Mouse (Mus musculus) lung, postnatal 0 days (tissue): ENCODE results near the gene Guca1b. TPM values are rescaled to one million over a fixed set of nuclear protein-coding genes. Genes with fewer than 3 reads are reported as not detected.

Experiments
- ATAC-seq: fragments of 200-750 bp; cut with Nextera tagmentation; 2 replicates; pipeline ENCODE4 v1.8.0; 2017; ENCODE audit warnings: moderate library complexity
- DNase-seq: peaks from one replicate; pipeline ENCODE4 v3.0.0-alpha.2; 2016; ENCODE audit warnings: low spot score
- H3K27ac ChIP-seq: fragments of 300-500 bp; sonication (generic); 2 replicates; pipeline ENCODE4 v1.5.1; 2014; ENCODE audit warnings: antibody characterized with exemption, mild to moderate bottlenecking, low read length, mixed read lengths
- H3K27me3 ChIP-seq: fragments of 300-500 bp; sonication (generic); replicated peaks from 2 replicates; pipeline ENCODE4 v1.6.1; 2014; ENCODE audit warnings: low read length, mixed read lengths; ENCODE audit not compliant: insufficient read depth
- H3K36me3 ChIP-seq: fragments of 300-500 bp; sonication (generic); 2 replicates; pipeline ENCODE4 v1.6.1; 2014; ENCODE audit warnings: low read length, mixed read lengths; ENCODE audit not compliant: insufficient read depth
- H3K4me1 ChIP-seq: fragments of 300-500 bp; sonication (generic); 2 replicates; pipeline ENCODE4 v1.6.1; 2014; ENCODE audit warnings: antibody characterized with exemption, low read depth, low read length, mixed read lengths; ENCODE audit not compliant: insufficient read depth
- H3K4me2 ChIP-seq: fragments of 300-500 bp; sonication (generic); replicated peaks from 2 replicates; pipeline ENCODE4 v1.6.1; 2014; ENCODE audit warnings: low read depth, mild to moderate bottlenecking, low read length, moderate library complexity, mixed read lengths
- H3K4me3 ChIP-seq: fragments of 300-500 bp; sonication (generic); 2 replicates; pipeline ENCODE4 v1.5.1; 2014; ENCODE audit warnings: low read depth, low read length
- H3K9ac ChIP-seq: fragments of 300-500 bp; sonication (generic); replicated peaks from 2 replicates; pipeline ENCODE4 v1.6.1; 2014; ENCODE audit warnings: low read depth, mild to moderate bottlenecking
- H3K9me3 ChIP-seq: fragments of 300-500 bp; sonication (generic); 2 replicates; pipeline ENCODE4 v1.6.1; 2016; ENCODE audit warnings: low read length, mixed read lengths
- CTCF ChIP-seq: IDR thresholded peaks from 2 replicates; pipeline ENCODE4 v1.5.1; 2016; ENCODE audit warnings: antibody characterized with exemption, mild to moderate bottlenecking
- EP300 ChIP-seq: IDR thresholded peaks from 2 replicates; pipeline ENCODE4 v1.6.1; 2016; ENCODE audit warnings: antibody characterized with exemption, mild to moderate bottlenecking, control low read depth
- WGBS: fragments of 180-500 bp; shearing (Covaris S2); extraction: QIAGEN DNeasy Blood & Tissue Kit; methylation state at CpG from one replicate; pipeline ENCODE4 v1.1.7; 2014; 5-methylcytosine and 5-hydroxymethylcytosine counted together
- polyA plus RNA-seq: library from polyadenylated mRNA; unstranded; fragments of >200 nt; fragmentation: Nextera tagmentation; extraction: Ambion mirVana; gene quantifications from 2 replicates; pipeline ENCODE4 v1.2.1, GENCODE M21; 2015

The Guca1b gene
- polyA plus RNA-seq, 1 experiment from 2014 or later, result 0.23 TPM

GRCm38 (mm10) chr17:47424186-47424585, 39.0 kb downstream of the Guca1b start:
- H3K27ac ChIP-seq, result no peak overlapping the region
- 49% methylated on average over 6 of the region's 6 CpGs for WGBS
- H3K4me2 ChIP-seq, result no peak overlapping the region
- ATAC-seq, result no peak
- DNase-seq, result no peak
- no peak overlapping the region for H3K9ac ChIP-seq
- TF ChIP-seq CTCF, result no peak
- no peak for TF ChIP-seq EP300
- no peaks in the 10 kb centered on the region for H3K4me1 ChIP-seq
- H3K4me3 ChIP-seq, result no peak overlapping the region
- H3K9me3 ChIP-seq, result no peaks in the 10 kb centered on the region
- H3K36me3 ChIP-seq, result no peaks in the 10 kb centered on the region
- H3K27me3 ChIP-seq, result no peaks in the 10 kb centered on the region; the same call in 1 of the 2 replicates

- Histone ChIP-seq H3K9ac (no peak overlapping the region), H3K36me3 (no peaks in the 10 kb centered on the region), H3K9me3 (no peaks in the 10 kb centered on the region), H3K27me3 (no peaks in the 10 kb centered on the region; the same call in 1 of the 2 replicates), H3K4me1 (no peaks in the 10 kb centered on the region), H3K4me2 (no peak overlapping the region), H3K4me3 (no peak overlapping the region), H3K27ac (no peak overlapping the region)
- 84% methylated on average over 6 of the region's 6 CpGs for whole genome bisulfite sequencing
- ATAC-seq (no peak), DNase-seq (no peak)
- TF ChIP-seq CTCF (peak; percentile 43), EP300 (no peak)
Observed at GRCm38 (mm10) chr17:47427316-47427715, 42.1 kb downstream of the Guca1b start.

GRCm38 (mm10) chr17:47428831-47429304, 43.7 kb downstream of the Guca1b start:
- DNase-seq (peak; percentile 88), ATAC-seq (peak; percentile 93)
- Histone ChIP-seq H3K4me3 (no peak overlapping the region), H3K4me1 (no peaks in the 10 kb centered on the region), H3K9me3 (no peaks in the 10 kb centered on the region), H3K4me2 (no peak overlapping the region), H3K36me3 (no peaks in the 10 kb centered on the region), H3K9ac (no peak overlapping the region), H3K27me3 (no peaks in the 10 kb centered on the region), H3K27ac (no peak overlapping the region)
- TF ChIP-seq CTCF (peak; percentile 82), EP300 (no peak)
- WGBS, result 4% methylated on average over 8 of the region's 8 CpGs

- DNase-seq (no peak), ATAC-seq (no peak)
- no peaks in the 10 kb centered on the region for H3K27me3 ChIP-seq
- H3K36me3 ChIP-seq, result no peaks in the 10 kb centered on the region
- no peak overlapping the region for H3K27ac ChIP-seq
- TF ChIP-seq EP300 (no peak), CTCF (peak; percentile 55)
- no peak overlapping the region for H3K9ac ChIP-seq
- H3K4me2 ChIP-seq, result no peak overlapping the region
- WGBS, result 68% methylated on average over 5 of the region's 5 CpGs
- H3K4me1 ChIP-seq, result no peaks in the 10 kb centered on the region
- no peak overlapping the region for H3K4me3 ChIP-seq
- H3K9me3 ChIP-seq, result no peaks in the 10 kb centered on the region
Observed at GRCm38 (mm10) chr17:47430815-47431214, 45.6 kb downstream of the Guca1b start.

- Histone ChIP-seq H3K9ac (peak within 1 kb of the TSS; percentile 51), H3K4me3 (peak within 1 kb of the TSS; percentile 56), H3K4me2 (peak within 1 kb of the TSS; percentile 74), H3K9me3 (no peaks in the 10 kb centered on the region), H3K27me3 (no peaks in the 10 kb centered on the region), H3K4me1 (peaks cover 14% of the 10 kb centered on the region; the same call in 1 of the 2 replicates), H3K27ac (peak within 1 kb of the TSS; percentile 84), H3K36me3 (no peaks in the 10 kb centered on the region)
- peak; percentile 90 for DNase-seq
- 2% methylated on average over 42 of the region's 45 CpGs for WGBS
- TF ChIP-seq EP300 (no peak), CTCF (peak; percentile 39)
- peak; percentile 96 for ATAC-seq
Observed at GRCm38 (mm10) chr17:47436156-47436906, 51.1 kb downstream of the Guca1b start, which contains the start of gene AI661453. Gene AI661453, plus strand, starts transcription at chr17:47436615.

- Histone ChIP-seq H3K27me3 (no peaks in the 10 kb centered on the region), H3K4me2 (peak within 1 kb of the TSS; percentile 74), H3K9me3 (no peaks in the 10 kb centered on the region), H3K4me1 (peaks cover 14% of the 10 kb centered on the region; the same call in 1 of the 2 replicates), H3K9ac (peak within 1 kb of the TSS; percentile 51), H3K27ac (peak within 1 kb of the TSS; percentile 84), H3K36me3 (no peaks in the 10 kb centered on the region), H3K4me3 (peak within 1 kb of the TSS; percentile 56)
- DNase-seq, result peak; percentile 39
- no peak for TF ChIP-seq CTCF
- no peak for TF ChIP-seq EP300
- WGBS, result 4% methylated on average over 23 of the region's 25 CpGs
- ATAC-seq, result peak; percentile 20
Observed at GRCm38 (mm10) chr17:47436907-47437547, 51.8 kb downstream of the Guca1b start, which contains the start of gene 1700001C19Rik. Gene 1700001C19Rik, minus strand, starts transcription at chr17:47437376.
